Mouse (Mus musculus) kidney, adult 9 months (tissue): Measurements from ENCODE around the gene Chil1.

Experiments used
- DNase-seq: peaks from one replicate; pipeline ENCODE4 v3.0.0; 2022

Chil1 gene

DNA sequence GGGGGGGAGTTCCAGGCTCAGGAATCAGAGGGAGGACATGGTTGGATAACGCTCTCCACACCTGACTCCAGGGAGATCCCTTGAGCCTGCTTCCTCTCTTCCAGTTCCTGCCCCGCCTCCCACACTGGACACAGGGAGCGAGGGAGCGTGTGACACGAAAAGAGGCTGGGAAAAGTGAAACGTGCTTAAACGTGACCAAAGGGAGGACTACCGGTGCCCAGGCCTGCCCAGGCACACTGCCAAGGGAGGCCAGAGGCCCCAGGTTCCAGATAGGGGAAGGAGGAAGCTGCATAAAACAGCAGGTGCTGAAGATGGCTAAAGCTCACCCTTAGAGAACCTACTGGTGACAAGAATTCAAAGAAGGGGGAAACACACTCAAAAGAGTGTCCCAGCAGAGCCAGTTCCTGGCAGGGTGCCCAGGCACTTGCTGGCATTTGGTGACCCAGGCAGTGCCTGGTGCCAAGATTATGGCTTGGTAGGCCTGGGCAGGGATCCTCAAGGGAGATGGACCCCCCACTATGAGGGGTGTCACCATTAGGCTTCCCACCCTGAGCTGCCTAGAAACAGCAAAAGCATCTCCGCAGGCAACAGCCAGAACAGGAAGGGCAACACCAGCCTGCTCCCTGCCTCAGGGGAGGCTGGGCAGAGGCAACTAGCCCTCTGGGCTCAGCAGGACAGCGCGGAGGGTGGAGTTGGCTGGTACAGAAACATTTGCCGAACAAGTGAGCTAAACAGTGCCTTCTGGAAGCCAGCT, 51.0 kb downstream of the Chil1 start:
- DNase-seq: peak; percentile 45

DNA sequence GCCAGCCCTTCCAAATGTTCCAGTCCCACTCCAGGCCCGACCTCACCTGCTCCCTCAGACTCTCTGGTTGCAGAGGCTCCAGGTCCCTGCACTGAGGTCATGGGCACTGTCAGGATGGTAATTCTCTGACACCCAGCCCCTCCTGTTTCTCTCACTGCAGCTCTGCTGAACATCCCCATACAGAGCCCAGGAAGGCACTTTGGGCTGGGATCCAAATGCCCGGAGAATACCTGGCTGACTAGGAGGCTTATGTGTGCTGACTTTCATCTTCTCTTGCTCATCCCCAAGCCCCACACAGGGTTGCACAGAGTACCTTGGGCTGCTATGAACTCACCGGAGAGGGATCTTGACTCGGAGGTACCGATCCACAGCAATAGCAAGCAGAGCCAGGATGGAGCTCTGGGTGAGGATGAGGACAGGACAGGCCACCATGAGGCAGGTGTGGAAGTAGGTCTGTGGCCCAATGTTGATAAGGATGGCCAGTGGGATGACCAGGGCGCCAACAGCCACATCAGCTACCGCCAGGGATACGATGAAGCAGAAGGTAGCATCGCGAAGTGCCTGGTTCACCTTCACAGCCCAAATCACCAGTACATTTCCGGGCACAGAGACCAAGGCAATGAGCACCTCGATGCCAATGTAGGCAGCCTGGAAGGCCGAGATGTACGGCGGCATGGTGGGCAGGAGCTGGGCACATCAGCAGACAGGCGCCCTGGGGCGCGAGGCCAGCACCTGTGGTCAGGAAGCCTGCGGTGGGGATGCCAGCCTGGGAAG, 51.9 kb downstream of the Chil1 start:
- DNase-seq: no peak

GRCm38 (mm10) chr1:134234455-134235390, 52.7 kb downstream of the Chil1 start:
- no peak for DNase-seq

GRCm38 (mm10) chr1:134235391-134235921, 53.5 kb downstream of the Chil1 start, which contains the start of gene Adora1:
Gene Adora1, minus strand, starts transcription at chr1:134235431.
- no peak for DNase-seq

DNA sequence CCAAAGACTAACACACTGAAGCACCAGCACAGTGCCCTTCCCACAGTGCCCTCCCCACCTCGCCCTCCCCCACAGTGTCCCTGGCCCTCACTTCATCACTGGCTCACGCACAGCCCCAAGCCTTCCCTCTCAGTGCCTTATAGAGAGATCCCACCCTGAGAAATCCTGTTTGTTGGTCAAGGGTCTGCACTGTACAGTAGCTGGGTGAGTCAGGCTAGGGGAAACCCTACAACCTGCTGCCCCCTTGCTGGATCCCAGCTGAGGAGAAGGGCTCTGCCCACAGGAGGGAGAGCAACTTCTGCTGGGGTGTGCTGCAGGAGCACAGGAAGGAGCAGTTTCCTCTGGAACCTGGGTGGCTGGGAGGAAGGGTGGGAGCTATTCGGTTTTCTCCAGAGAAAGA, 54.2 kb downstream of the Chil1 start:
- no peak for DNase-seq

GRCm38 (mm10) chr1:134237438-134237837, 55.5 kb downstream of the Chil1 start:
- peak; percentile 56 for DNase-seq
